Mouse (Mus musculus) megakaryocyte, embryonic 14.5 days (primary cell): ENCODE measurements at regions not wholly inside any gene's neighbourhood (a gene's known extent, or its start where the extent isn't known, plus 50 kb on each side); places are given as distances from the start of the nearest gene placed in this dataset.
A peak's percentile ranks its signal among the peaks of the same experiment; 100 is the strongest.
"Not testable (repeated sequence)": the region's sequence is repeated elsewhere in the genome, so short reads cannot be mapped to it uniquely, and the experiment has no call there.

ENCODE experiments used
- H3K27me3 ChIP-seq: replicated peaks from 2 replicates; pipeline ENCODE3; 2012; ENCODE audit warnings: inconsistent platforms
- H3K36me3 ChIP-seq: replicated peaks from 2 replicates; pipeline ENCODE3; 2012; ENCODE audit warnings: low read length, inconsistent platforms, mixed read lengths
- H3K4me1 ChIP-seq: 2 replicates; pipeline ENCODE4 v1.6.1; 2012; ENCODE audit warnings: inconsistent platforms
- H3K4me3 ChIP-seq: replicated peaks from 2 replicates; pipeline ENCODE3; 2012; ENCODE audit warnings: moderate library complexity, mild to moderate bottlenecking, inconsistent platforms
- H3K9me3 ChIP-seq: 2 replicates; pipeline ENCODE4 v1.6.1; 2012; ENCODE audit warnings: inconsistent platforms
- FLI1 ChIP-seq: IDR thresholded peaks from 2 replicates; pipeline ENCODE4 v1.6.1; 2012; ENCODE audit warnings: low read length, inconsistent platforms, mixed read lengths
- GATA1 ChIP-seq: IDR thresholded peaks from 3 replicates; pipeline ENCODE4 v1.6.1; 2012; ENCODE audit warnings: mixed read lengths, low read length, inconsistent platforms, borderline replicate concordance

DNA sequence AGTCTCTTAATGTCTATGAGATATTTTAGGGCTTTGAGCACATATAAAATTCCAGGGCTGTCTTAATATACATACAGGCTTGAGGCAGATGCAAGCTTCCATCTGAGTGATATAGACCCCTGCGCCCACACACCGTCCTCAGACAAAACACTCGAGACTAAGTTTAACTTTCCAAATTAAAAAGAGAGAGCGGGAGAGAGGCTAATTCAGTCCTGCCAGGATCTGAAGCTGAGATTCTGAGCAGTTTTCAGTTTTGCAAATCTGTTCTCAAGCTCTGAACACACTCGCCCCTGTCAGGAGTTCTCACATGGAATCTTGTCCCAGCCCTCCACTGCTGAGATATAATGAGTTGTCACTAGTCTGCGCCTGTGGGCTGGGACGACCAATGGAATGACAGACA lies 130.0 kb upstream of the Sox5 start:
- H3K27me3 ChIP-seq = peaks cover 6% of the 10 kb centered on the region
- no peaks in the 10 kb centered on the region for H3K36me3 ChIP-seq

DNA sequence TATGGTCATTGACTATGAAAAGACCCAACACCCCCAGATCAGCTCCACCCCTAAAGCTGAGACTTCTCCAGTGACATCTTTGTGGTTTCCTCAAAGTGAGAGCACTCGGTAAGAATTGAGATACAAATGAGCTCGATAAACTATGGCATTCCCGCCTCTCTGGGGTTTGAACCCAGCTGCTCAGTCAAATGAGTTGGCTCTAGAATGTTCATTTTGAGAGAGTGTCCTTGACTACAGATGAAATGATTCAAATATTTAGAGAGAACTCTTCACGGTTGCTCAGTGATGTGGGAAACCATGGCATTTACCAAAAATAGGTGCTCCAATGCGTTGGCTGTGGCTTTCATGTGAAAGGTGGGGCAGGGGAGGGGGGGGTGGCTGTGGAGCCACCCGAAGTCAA lies 128.6 kb upstream of the Sox5 start:
- H3K27me3 ChIP-seq = peaks cover 12% of the 10 kb centered on the region
- H3K4me3 ChIP-seq = no peak overlapping the region
- H3K4me1 ChIP-seq = no peaks in the 10 kb centered on the region
- H3K9me3 ChIP-seq = 0 out of 2 replicates have a peak, but pooled peaks cover 4% of the 10 kb centered on the region
- TF ChIP-seq FLI1 (no peak), GATA1 (no peak)
- no peaks in the 10 kb centered on the region for H3K36me3 ChIP-seq

More for the DNA sequence above, 130.0 kb upstream of the Sox5 start:
- Histone ChIP-seq H3K4me3 (no peak overlapping the region), H3K4me1 (no peaks in the 10 kb centered on the region), H3K9me3 (0 out of 2 replicates have a peak, but pooled peaks cover 4% of the 10 kb centered on the region)
- TF ChIP-seq GATA1 (no peak), FLI1 (no peak)

DNA sequence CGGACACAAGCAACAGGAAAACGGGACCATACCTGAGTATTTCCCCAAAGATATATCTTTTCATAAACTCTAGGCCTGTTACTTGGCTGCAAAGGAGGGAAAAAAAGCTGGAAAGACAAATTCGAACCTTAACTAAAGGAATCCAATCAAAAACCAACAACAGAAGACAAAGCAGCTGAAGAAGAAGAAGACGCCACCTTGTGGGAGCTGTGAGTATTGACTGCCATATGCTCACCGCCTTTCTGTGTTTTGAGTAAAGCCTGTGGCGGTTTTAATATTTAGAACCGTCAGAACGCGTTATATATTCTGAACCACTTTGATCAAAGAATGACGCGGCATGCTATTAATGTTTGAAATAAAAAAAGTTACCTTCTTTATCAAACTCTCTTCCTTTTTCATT lies 126.9 kb upstream of the Sox5 start:
- Histone ChIP-seq H3K27me3 (peaks cover 21% of the 10 kb centered on the region), H3K9me3 (0 out of 2 replicates have a peak, but pooled peaks cover 4% of the 10 kb centered on the region), H3K4me1 (no peaks in the 10 kb centered on the region), H3K36me3 (no peaks in the 10 kb centered on the region), H3K4me3 (no peak overlapping the region)
- TF ChIP-seq FLI1 = no peak
- no peak for TF ChIP-seq GATA1

DNA sequence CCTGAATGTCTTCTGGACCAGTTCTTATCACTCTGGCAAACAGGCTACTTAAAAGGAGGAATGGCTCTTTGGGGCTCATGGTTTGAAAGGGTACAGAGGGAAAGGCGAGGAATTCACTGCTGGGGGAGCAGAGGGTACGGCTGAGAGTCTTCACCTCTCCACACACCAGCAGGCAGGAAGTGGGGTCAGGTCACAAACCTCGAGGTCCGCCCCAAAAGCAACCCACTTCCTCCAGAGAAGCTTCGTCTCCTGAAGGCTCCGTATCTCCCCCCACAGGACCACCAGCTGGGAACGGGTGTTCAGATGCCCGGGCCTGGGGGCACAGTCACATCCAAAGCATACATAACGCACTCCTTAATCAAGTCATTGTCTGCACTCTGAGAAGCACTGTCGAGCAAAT lies 121.4 kb upstream of the Sox5 start:
- Histone ChIP-seq H3K9me3 (no peaks in the 10 kb centered on the region), H3K36me3 (no peaks in the 10 kb centered on the region), H3K27me3 (peaks cover 40% of the 10 kb centered on the region), H3K4me3 (no peak overlapping the region), H3K4me1 (peaks cover 19% of the 10 kb centered on the region)
- no peak for TF ChIP-seq FLI1
- TF ChIP-seq GATA1 = no peak

DNA sequence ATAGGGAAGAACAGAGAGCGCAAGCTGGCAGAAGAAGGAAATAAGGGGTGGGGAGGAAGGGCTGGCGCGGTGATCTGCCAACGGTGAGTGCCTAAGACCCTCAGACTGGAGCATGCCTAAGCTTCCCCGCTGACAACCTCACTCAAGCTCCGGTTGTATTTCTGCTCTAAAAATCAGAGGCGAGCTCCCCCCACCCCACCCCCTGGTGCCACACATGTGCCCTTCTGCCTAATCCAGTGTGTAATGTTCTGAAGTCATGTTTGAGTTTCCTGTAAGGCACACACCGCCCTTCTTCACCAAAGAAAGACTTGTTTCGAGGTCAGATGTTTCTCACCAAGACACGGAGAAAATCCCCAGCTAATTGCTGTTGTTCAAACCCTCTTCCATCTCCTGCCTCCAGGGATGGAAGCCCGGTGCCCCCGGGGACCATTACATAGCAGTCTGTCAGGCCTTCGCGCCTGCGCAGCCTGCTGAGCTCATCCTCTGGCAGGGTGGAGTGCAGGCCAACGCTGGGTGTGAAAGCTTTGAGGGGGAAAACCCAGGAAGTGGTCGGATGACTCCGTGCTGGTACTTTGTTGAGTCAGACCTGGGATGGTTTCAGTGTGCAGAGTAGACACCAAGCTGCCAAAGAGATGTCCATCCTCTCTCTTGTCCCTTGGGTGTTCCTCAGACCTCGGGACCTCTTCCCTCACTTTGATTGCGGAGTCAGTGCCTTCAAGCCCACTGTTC lies 120.7 kb upstream of the Sox5 start:
- no peaks in the 10 kb centered on the region for H3K36me3 ChIP-seq
- TF ChIP-seq FLI1 (no peak), GATA1 (no peak)
- no peaks in the 10 kb centered on the region for H3K9me3 ChIP-seq
- peak overlapping the region; percentile 85 for H3K4me3 ChIP-seq
- peaks cover 24% of the 10 kb centered on the region for H3K4me1 ChIP-seq
- peaks cover 44% of the 10 kb centered on the region for H3K27me3 ChIP-seq

DNA sequence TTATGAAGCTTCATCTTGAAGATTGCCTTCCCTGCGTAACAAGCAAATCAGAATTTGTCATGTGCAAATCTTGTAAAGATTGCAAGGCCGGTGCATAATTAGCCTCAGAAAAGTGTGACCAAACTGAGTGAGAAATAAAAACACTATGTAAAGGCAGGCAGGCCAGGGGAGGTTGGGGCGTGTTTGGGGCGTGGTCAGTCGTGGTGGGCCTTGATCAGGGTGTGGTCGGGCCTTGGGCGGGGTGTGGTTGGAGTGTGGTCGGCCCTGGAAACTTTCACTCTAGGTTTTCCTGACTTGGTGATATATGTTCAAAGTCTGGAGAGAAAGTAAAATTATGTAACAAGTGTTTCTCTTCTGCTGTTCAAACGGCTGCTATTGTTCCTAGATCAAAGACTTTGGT lies 120.0 kb upstream of the Sox5 start:
- H3K27me3 ChIP-seq = peaks cover 43% of the 10 kb centered on the region
- H3K9me3 ChIP-seq = no peaks in the 10 kb centered on the region
- H3K4me1 ChIP-seq = peaks cover 26% of the 10 kb centered on the region
- no peaks in the 10 kb centered on the region for H3K36me3 ChIP-seq
- H3K4me3 ChIP-seq = peak overlapping the region; percentile 85
- TF ChIP-seq GATA1 = no peak

DNA sequence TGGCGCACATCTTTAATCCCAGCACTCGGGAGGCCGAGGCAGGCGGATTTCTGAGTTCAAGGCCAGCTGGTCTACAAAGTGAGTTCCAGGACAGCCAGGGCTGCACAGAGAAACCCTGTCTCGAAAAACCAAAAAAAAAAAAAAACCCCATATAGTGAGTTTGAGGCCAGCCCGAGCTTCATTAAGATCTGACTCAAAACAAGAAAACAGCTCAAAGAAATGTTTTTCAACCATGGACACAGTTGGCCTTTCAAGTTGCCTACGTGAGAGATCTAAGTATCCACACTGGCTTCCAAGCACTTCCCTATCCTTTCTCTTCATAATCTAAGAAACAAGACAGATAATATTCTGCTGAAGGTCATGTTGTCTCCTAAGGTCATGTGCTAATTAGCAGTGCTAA lies 119.1 kb upstream of the Sox5 start:
- H3K9me3 ChIP-seq = not testable (repeated sequence)
- H3K4me1 ChIP-seq = peaks cover 26% of the 10 kb centered on the region

DNA sequence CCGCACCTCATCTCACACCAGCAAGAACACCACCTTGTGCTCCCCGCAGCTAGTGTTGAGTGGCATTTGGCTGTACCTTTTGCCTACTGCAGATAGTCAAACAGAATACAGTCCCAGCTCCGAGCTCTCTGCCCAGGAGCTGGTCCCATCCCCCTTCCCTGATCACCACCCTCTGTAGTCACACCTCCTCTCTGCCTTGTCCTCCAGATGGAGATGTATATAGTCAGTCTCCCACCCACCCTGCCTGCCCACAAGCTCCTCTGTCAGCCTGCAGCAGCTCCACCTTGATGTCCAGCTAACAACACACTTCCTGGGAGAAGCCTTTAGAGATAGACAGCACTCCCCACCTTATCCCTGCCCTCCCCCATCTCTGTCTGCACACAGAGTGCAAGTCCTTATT lies 115.7 kb upstream of the Sox5 start:
- H3K36me3 ChIP-seq = no peaks in the 10 kb centered on the region
- H3K9me3 ChIP-seq = no peaks in the 10 kb centered on the region
- peaks cover 32% of the 10 kb centered on the region for H3K27me3 ChIP-seq
- no peak for TF ChIP-seq GATA1
- no peak for TF ChIP-seq FLI1
- H3K4me1 ChIP-seq = peaks cover 17% of the 10 kb centered on the region
- H3K4me3 ChIP-seq = no peak overlapping the region

More for the DNA sequence above, 119.1 kb upstream of the Sox5 start:
- not testable (repeated sequence) for H3K4me3 ChIP-seq, H3K36me3 ChIP-seq
- H3K27me3 ChIP-seq = peaks cover 39% of the 10 kb centered on the region

DNA sequence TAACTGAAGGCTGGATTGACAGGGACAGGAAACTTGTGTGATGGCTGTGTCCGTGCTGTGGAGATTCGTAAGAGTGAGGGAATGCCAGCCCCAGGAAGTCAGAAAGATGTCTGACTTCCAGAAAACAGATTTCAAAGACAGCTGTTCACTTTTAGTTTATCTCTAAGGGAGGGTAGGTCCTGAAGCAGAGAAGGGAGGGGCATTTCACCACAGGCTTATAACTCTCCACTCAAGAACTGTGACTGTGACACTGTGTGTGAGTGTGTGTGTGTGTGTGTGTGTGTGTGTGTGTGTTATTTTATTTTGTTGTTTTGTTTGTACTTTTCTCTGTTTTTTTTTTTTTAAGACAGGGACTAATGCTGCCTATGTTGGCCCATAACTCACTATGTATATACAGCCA lies 109.1 kb upstream of the Sox5 start:
- H3K9me3 ChIP-seq = peaks cover 5% of the 10 kb centered on the region; the same call in 1 of the 2 replicates
- H3K4me3 ChIP-seq = no peak overlapping the region
- H3K27me3 ChIP-seq = peaks cover 17% of the 10 kb centered on the region
- peaks cover 12% of the 10 kb centered on the region for H3K4me1 ChIP-seq
- H3K36me3 ChIP-seq = no peaks in the 10 kb centered on the region
- TF ChIP-seq GATA1 (no peak), FLI1 (no peak)

DNA sequence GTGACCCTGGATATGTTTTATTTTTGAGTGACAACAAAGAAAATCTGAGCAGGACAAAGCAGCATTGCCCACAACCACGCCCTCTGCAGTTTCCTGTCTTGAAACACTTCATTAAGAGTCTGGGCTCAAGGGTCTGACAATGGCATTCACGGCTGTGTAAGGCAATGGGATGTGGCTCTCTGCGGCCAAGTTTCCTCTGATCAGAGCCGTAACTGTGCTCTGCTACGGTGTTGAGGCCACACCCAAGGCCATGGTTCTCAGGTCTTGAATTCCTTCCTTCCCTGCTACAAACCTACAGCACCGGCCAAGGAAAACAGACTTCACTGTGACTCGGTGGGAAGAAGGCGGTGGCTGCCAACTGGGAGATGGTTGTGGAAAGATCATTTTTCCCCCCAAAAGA lies 108.4 kb upstream of the Sox5 start:
- Histone ChIP-seq H3K4me3 (no peak overlapping the region), H3K4me1 (peaks cover 12% of the 10 kb centered on the region), H3K27me3 (peaks cover 12% of the 10 kb centered on the region), H3K9me3 (peaks cover 5% of the 10 kb centered on the region; the same call in 1 of the 2 replicates), H3K36me3 (no peaks in the 10 kb centered on the region)
- TF ChIP-seq GATA1 (no peak), FLI1 (no peak)

DNA sequence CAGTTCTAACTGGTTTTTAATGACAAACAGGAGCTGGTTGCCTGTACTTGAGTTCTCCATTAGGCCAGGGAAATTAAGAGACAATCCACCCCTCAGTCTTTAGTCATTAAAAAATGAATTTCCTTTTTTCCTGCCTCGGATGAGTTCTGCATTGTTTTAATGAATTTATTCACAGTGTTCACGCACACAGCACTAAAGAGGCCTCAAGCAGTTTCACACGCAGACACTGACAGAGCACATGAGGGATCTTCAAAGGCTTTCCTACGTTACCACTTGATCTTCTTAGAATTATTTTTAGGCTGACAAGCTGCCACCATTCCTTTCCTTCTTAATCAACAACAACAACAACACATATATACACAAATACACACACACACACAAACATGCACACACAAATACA lies 101.3 kb upstream of the Sox5 start:
- TF ChIP-seq GATA1 (no peak), FLI1 (no peak)
- H3K4me3 ChIP-seq = no peak overlapping the region
- no peaks in the 10 kb centered on the region for H3K4me1 ChIP-seq
- peaks cover 5% of the 10 kb centered on the region; the same call in 1 of the 2 replicates for H3K9me3 ChIP-seq
- H3K27me3 ChIP-seq = peaks cover 4% of the 10 kb centered on the region
- H3K36me3 ChIP-seq = no peaks in the 10 kb centered on the region

DNA sequence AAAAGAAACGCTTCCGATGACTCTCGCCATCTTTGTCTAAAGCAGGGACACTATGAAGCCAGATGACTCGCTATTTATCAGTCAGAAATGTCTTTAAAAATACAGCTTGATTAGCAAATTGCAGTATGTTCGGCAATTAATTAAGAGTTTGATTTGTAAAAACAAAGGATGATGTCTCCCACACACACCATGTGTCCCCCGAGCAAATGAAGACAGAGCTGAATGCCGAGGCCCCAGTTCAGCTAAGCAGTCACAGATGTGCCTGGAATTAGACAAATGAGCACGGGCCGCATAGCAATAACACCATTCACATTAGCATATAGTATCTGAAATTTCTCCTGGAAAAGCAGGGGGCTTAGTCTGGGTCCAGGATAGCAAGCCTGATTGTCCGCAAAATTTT lies 98.3 kb upstream of the Sox5 start:
- peaks cover 6% of the 10 kb centered on the region for H3K27me3 ChIP-seq
- TF ChIP-seq GATA1 = no peak
- no peak for TF ChIP-seq FLI1
- no peaks in the 10 kb centered on the region for H3K36me3 ChIP-seq
- no peak overlapping the region for H3K4me3 ChIP-seq
- no peaks in the 10 kb centered on the region for H3K4me1 ChIP-seq
- H3K9me3 ChIP-seq = no peaks in the 10 kb centered on the region
